In the genomic region with DNA sequence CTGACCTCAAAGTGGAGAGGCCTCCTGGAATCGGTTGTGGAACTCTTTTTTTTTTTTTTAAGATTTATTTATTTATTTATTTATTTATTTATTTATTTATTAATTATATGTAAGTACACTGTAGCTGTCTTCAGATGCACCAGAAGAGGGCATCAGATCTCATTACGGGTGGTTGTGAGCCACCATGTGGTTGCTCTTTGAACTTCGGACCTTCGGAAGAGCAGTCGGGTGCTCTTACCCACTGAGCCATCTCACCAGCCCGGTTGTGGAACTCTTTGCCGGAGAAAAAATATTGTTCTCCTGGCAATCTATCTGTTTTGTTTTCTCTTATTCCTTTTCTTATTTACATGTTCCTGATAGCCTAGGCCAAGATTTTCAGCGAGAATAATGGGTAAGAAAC, we compare ENCODE assay signal across 8 mouse cellular contexts. TPM values are rescaled to one million over a fixed set of nuclear protein-coding genes. Genes with fewer than 3 reads are reported as not detected.
DNase-seq lines count a peak whose midpoint lies in the region; ATAC-seq and TF ChIP-seq lines count a peak whose summit lies in the region.
"Not testable (repeated sequence)": the region's sequence is repeated elsewhere in the genome, so short reads cannot be mapped to it uniquely, and the experiment has no call there.

No protein-coding gene starts in this region.

- DNase-seq in A20 (ENCODE audit: low read depth, low spot score) (peak; percentile 67), R1 (ENCODE audit: low read depth, low spot score) (peak; percentile 54)
- DNase-seq in cerebellum, postnatal 10 days: peak; percentile 20 to 37
- peak; percentile 45 for DNase-seq in induced T-regulatory cell, adult 2 months (ENCODE audit: low read depth)
- peak; percentile 38 to 62 for DNase-seq in kidney, postnatal 25 days
- not testable (repeated sequence) for DNase-seq in lung, adult 2 months
- peak; percentile 39 for DNase-seq in retina, embryonic 14.5 days (ENCODE audit: low spot score)

- not testable (repeated sequence) for H3K4me3 ChIP-seq in heart, embryonic 13.5 days; lung, adult 2 months (replicated peaks; ENCODE audit: extremely low read depth, low read depth, low read length)

- not testable (repeated sequence) for TF ChIP-seq POLR2A in lung, adult 2 months (IDR thresholded peaks at IDR 0.05; ENCODE audit: borderline replicate concordance, extremely low read depth, low read depth, low read length)

- H3K4me2 ChIP-seq in heart, embryonic 13.5 days: not testable (repeated sequence)

- H3K9me3 ChIP-seq in heart, embryonic 13.5 days: not testable (repeated sequence)

- not testable (repeated sequence) for ATAC-seq in heart, embryonic 13.5 days (ENCODE audit: extremely low read depth, insufficient number of reproducible peaks, low FRiP score, low TSS enrichment)

- 0 out of 2 replicates have a peak, but pooled peaks have one; percentile 1 for TF ChIP-seq CTCF in lung, adult 2 months (IDR thresholded peaks at IDR 0.05; ENCODE audit: insufficient read depth, low read length)

- H3K27me3 ChIP-seq in heart, embryonic 13.5 days (replicated peaks): not testable (repeated sequence)

- whole genome bisulfite sequencing in heart, embryonic 13.5 days: 44% methylated on average over 8 of the region's 8 CpGs
- 54% methylated on average over 8 of the region's 8 CpGs for WGBS in lung, adult 2 months

- H3K4me1 ChIP-seq in heart, embryonic 13.5 days: peaks cover 39% of the 10 kb centered on the region
- not testable (repeated sequence) for H3K4me1 ChIP-seq in lung, adult 2 months (ENCODE audit: control insufficient read depth, insufficient read depth, low read length)

- peaks cover 70% of the 10 kb centered on the region for H3K36me3 ChIP-seq in heart, embryonic 13.5 days

- peak overlapping the region; percentile 95 for H3K27ac ChIP-seq in heart, embryonic 13.5 days (replicated peaks)

- not testable (repeated sequence) for H3K9ac ChIP-seq in heart, embryonic 13.5 days

RNA-seq across cellular contexts. Expression of a gene that starts 20.5 kb away (rescaled TPM):
- polyA plus RNA-seq in heart, embryonic 13.5 days (2015; fragmentation: Nextera tagmentation; extraction: Ambion mirVana): 59.8 and 60.3 TPM in 2 replicates
- polyA plus RNA-seq in lung, adult 2 months (2012; rRNA removed): 2.2 and 3.8 TPM in 2 replicates

RNA-seq across cellular contexts. Expression of a gene that starts 26.7 kb away (rescaled TPM):
- 14.9 and 15.4 TPM in 2 replicates for polyA plus RNA-seq in heart, embryonic 13.5 days (2015; fragmentation: Nextera tagmentation; extraction: Ambion mirVana)
- polyA plus RNA-seq in lung, adult 2 months (2012; rRNA removed): 8.5 and 12.5 TPM in 2 replicates

RNA-seq across cellular contexts. Expression of a gene that starts 45.5 kb away (rescaled TPM):
- polyA plus RNA-seq in heart, embryonic 13.5 days (2015; fragmentation: Nextera tagmentation; extraction: Ambion mirVana): 15.6 and 16.2 TPM in 2 replicates
- polyA plus RNA-seq in lung, adult 2 months (2012; rRNA removed): 13.0 and 15.2 TPM in 2 replicates

RNA-seq across cellular contexts. Expression of a gene that starts 57.7 kb away (rescaled TPM):
- 84.9 and 99.1 TPM in 2 replicates for polyA plus RNA-seq in heart, embryonic 13.5 days (2015; fragmentation: Nextera tagmentation; extraction: Ambion mirVana)
- 28.2 and 29.8 TPM in 2 replicates for polyA plus RNA-seq in lung, adult 2 months (2012; rRNA removed)

Comparison
In these comparisons a context has a peak if more than half of its experiments do, and no peak if none do; other contexts are left out.
1. RNA of a gene that starts 20.5 kb away (polyA plus RNA-seq): 59.8 to 60.3 TPM in heart, embryonic 13.5 days; 2.2 to 3.8 TPM in lung, adult 2 months; every median in the first group is over 10 times any median in the second.